Mouse (Mus musculus) mouse trophoblast stem cell (cell line): ENCODE results near the gene Lao1.

ENCODE experiments used
- in situ Hi-C, 2 experiments: fragments of 300-500 bp; cut with MseI, MboI; formaldehyde crosslinking; loops; 2 replicates in 1 of 2; 3 replicates in 1 of 2; pipeline ENCODE4 v1.15.1; 2025

The Lao1 gene

DNA sequence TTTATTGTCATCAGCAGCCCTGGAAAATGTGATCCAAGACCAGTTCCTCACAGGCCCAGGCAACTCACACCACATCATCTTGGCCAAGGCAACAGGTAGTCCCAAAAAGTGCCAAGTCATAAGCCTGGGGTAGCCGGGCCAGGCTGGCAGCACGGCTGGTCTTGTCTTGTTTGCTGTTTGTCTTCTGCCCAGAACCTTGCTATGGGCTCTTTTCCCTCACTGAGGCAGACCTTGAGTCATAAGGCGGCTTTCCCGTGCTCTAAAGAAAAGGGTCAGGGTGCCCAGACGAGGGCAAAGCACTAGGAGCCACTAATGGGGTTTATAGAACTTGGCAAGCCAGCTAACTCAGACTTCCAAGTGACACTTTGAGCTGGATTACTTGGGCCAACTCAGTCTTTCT lies 51.7 kb downstream of the Lao1 start:
- in situ Hi-C loops = no loop called here

DNA sequence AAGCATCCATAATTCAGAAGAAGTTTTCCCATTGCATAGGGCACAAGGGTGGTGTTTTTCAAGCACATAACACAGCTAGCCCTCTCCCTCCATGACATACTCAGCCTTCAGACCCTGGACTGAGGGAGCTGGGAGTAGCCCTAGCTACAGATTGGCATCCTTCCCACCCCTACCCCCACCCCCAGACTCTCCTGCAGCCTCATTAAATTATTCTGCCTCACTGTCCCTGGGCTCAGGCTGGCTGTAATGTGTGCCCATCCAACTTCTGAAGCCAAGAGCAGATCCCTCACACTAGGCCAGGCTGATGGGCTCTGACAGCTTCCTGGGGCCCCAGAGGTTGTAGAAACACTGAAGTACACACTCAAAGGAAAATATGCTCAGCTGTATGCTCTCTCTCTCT lies 53.6 kb downstream of the Lao1 start:
- in situ Hi-C loops = no loop called here

DNA sequence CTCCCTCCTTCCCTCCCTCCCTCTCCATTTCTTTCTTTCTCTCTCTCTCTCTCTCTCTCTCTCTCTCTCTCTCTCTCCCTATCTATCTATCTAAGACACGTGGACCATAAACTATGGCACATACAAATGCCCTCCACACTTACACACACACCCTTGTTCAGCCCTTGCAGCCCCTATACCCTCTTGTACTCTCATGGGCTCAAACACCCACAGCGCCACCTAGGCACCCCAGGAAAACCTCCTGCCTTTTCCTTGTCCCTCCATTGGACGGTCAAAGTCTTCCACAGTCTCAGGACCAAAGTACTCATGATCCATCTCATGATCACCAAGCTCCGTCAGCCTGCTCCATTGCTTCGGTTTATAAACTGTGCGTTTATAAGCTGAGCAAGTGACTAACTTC lies 54.2 kb downstream of the Lao1 start:
- in situ Hi-C loops = no loop called here

DNA sequence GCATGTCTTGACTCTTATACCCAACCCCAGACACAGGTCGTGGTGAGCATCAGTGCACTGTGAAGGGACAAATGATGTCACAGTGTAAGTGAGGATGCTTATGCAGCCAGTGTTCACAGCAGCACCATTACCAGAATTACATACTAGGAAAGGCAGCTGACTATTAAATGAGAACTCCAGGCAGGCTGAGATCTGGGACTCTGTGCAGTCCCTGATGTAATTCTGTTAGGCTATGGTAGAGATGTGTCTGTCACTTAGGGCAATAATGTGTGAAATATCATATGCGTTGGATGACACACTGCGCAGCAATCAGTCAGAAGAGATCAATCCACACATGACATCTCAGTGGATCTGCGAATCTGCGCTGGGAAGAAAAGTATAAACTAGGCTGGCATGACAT lies 55.7 kb downstream of the Lao1 start:
- in situ Hi-C loops = no loop called here
